Mouse (Mus musculus) erythroblast, adult 5-6 weeks (primary cell): Measurements from ENCODE around the gene Fam131c. TPM values are rescaled to one million over a fixed set of nuclear protein-coding genes. Genes with fewer than 3 reads are reported as not detected.

ENCODE experiments used
- ATAC-seq: replicated peaks from 2 replicates; pipeline ENCODE4 v1.8.0; 2016; ENCODE audit warnings: moderate number of reproducible peaks, mild to moderate bottlenecking, moderate TSS enrichment, inconsistent platforms; ENCODE audit not compliant: poor library complexity, low FRiP score, severe bottlenecking
- total RNA-seq, 2 experiments: library from RNA; stranded (forward) in 1 of 2; stranded (reverse) in 1 of 2; fragments of 150-400 nt in 1 of 2; fragments of 200-764, 138-1000 nt in 1 of 2; gene quantifications; 2 replicates each; pipeline versions ENCODE4 v1.2.3 to v1.2.4; 2015 to 2017; ENCODE audit warnings: low replicate concordance in 2 of 2

The Fam131c gene
- total RNA-seq, 2 experiments from 2014 or later, result not detected

- ATAC-seq, result no peak
Observed at GRCm38 (mm10) chr4:141429847-141430246, 61.8 kb downstream of the Fam131c start.

GRCm38 (mm10) chr4:141430997-141431396 is 63.0 kb downstream of the Fam131c start:
- ATAC-seq, result peak; percentile 76

DNA sequence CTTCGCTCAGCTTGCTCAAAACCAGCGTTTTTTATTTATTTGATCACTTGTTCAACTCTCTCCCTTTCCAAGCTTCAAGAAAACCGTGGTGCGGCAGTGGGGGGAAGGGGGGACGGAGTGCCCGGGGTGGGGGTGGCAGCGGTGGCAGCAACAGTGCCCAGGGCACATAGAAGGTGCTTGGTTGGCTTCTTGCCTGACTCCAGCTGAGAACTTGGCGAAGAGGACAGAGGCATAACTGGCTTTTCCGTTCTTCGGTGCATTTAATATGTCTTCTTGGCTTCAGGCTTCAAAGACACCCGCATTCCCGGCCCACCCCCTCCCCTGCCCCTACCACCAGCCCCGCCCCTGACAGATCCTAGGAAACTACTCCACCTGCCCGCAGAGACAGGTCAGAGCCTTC is 64.6 kb downstream of the Fam131c start:
- ATAC-seq, result no peak

- ATAC-seq, result no peak
Observed at GRCm38 (mm10) chr4:141433191-141433590, 65.2 kb downstream of the Fam131c start.

Other genes with a start within 250 kb of the Fam131c start
- gene Szrd1, start 228.4 kb upstream of the Fam131c start, total RNA-seq (2015; ENCODE audit: low replicate concordance), result 12.1 and 19.0 TPM in 2 replicates
- gene Szrd1, start 228.4 kb upstream of the Fam131c start, total RNA-seq (2017; ENCODE audit: low replicate concordance), result 11.8 and 17.4 TPM in 2 replicates
- 43.2 and 49.3 TPM in 2 replicates for gene Fbxo42, start 220.3 kb upstream of the Fam131c start, total RNA-seq (2015; ENCODE audit: low replicate concordance)
- 54.4 and 64.7 TPM in 2 replicates for gene Fbxo42, start 220.3 kb upstream of the Fam131c start, total RNA-seq (2017; ENCODE audit: low replicate concordance)
- gene Rsg1, start 154.3 kb upstream of the Fam131c start, total RNA-seq (2015; ENCODE audit: low replicate concordance), result not detected in 2 replicates
- gene Rsg1, start 154.3 kb upstream of the Fam131c start, total RNA-seq (2017; ENCODE audit: low replicate concordance), result 0.42 TPM in 1 of 2 replicates, not detected in the other
- not detected in 2 replicates for gene Arhgef19, start 128.7 kb upstream of the Fam131c start, total RNA-seq (2015; ENCODE audit: low replicate concordance)
- not detected in 2 replicates for gene Arhgef19, start 128.7 kb upstream of the Fam131c start, total RNA-seq (2017; ENCODE audit: low replicate concordance)
- gene Epha2, start 67.0 kb upstream of the Fam131c start, total RNA-seq (2015; ENCODE audit: low replicate concordance), result not detected in 2 replicates
- gene Epha2, start 67.0 kb upstream of the Fam131c start, total RNA-seq (2017; ENCODE audit: low replicate concordance), result 0.14 TPM in 1 of 2 replicates, not detected in the other
- not detected in 2 replicates for gene Clcnka, start 30.5 kb downstream of the Fam131c start, total RNA-seq (2015; ENCODE audit: low replicate concordance)
- gene Clcnka, start 30.5 kb downstream of the Fam131c start, total RNA-seq (2017; ENCODE audit: low replicate concordance), result not detected in 2 replicates
- gene Clcnkb, start 47.8 kb downstream of the Fam131c start, total RNA-seq (2015; ENCODE audit: low replicate concordance), result not detected in 2 replicates
- gene Clcnkb, start 47.8 kb downstream of the Fam131c start, total RNA-seq (2017; ENCODE audit: low replicate concordance), result not detected in 2 replicates
- gene Hspb7, start 52.6 kb downstream of the Fam131c start, total RNA-seq (2015; ENCODE audit: low replicate concordance), result not detected in 2 replicates
- gene Hspb7, start 52.6 kb downstream of the Fam131c start, total RNA-seq (2017; ENCODE audit: low replicate concordance), result not detected in 2 replicates
- not detected in 2 replicates for gene Srarp, start 67.9 kb downstream of the Fam131c start, total RNA-seq (2015; ENCODE audit: low replicate concordance)
- 0.70 TPM in 1 of 2 replicates, not detected in the other for gene Srarp, start 67.9 kb downstream of the Fam131c start, total RNA-seq (2017; ENCODE audit: low replicate concordance)
- 6.3 TPM in 1 of 2 replicates, not detected in the other for gene Zbtb17, start 76.4 kb downstream of the Fam131c start, total RNA-seq (2015; ENCODE audit: low replicate concordance)
- 2.6 and 4.3 TPM in 2 replicates for gene Zbtb17, start 76.4 kb downstream of the Fam131c start, total RNA-seq (2017; ENCODE audit: low replicate concordance)
- 38.0 and 60.7 TPM in 2 replicates for gene Spen, start 170.4 kb downstream of the Fam131c start, total RNA-seq (2015; ENCODE audit: low replicate concordance)
- gene Spen, start 170.4 kb downstream of the Fam131c start, total RNA-seq (2017; ENCODE audit: low replicate concordance), result 35.6 and 63.0 TPM in 2 replicates
- 0.63 TPM in 1 of 2 replicates, not detected in the other for gene Fblim1, start 237.9 kb downstream of the Fam131c start, total RNA-seq (2015; ENCODE audit: low replicate concordance)
- gene Fblim1, start 237.9 kb downstream of the Fam131c start, total RNA-seq (2017; ENCODE audit: low replicate concordance), result 0.56 and 1.1 TPM in 2 replicates